Mouse (Mus musculus) stomach, postnatal 0 days (tissue): ENCODE results near the gene D030056L22Rik. TPM values are rescaled to one million over a fixed set of nuclear protein-coding genes. Genes with fewer than 3 reads are reported as not detected.
"Not testable (repeated sequence)": the region's sequence is repeated elsewhere in the genome, so short reads cannot be mapped to it uniquely, and the experiment has no call there.

ENCODE experiments used
- ATAC-seq: fragments of 200-750 bp; cut with Nextera tagmentation; 2 replicates; pipeline ENCODE4 v1.8.0; 2017; ENCODE audit not compliant: low FRiP score, low TSS enrichment
- DNase-seq: peaks from one replicate; pipeline ENCODE4 v3.0.0-alpha.2; 2016; ENCODE audit warnings: low spot score
- H3K27ac ChIP-seq: fragments of 300-500 bp; sonication (generic); replicated peaks from 2 replicates; pipeline ENCODE4 v1.5.1; 2014; ENCODE audit warnings: mild to moderate bottlenecking, control low read depth
- H3K27me3 ChIP-seq: fragments of 300-500 bp; sonication (generic); 2 replicates; pipeline ENCODE4 v1.6.1; 2014; ENCODE audit warnings: low read length; ENCODE audit not compliant: control insufficient read depth, insufficient read depth
- H3K36me3 ChIP-seq: fragments of 300-500 bp; sonication (generic); 2 replicates; pipeline ENCODE4 v1.6.1; 2014; ENCODE audit warnings: low read length, mixed read lengths; ENCODE audit not compliant: control insufficient read depth, insufficient read depth
- H3K4me1 ChIP-seq: fragments of 300-500 bp; sonication (generic); replicated peaks from 2 replicates; pipeline ENCODE4 v1.6.1; 2014; ENCODE audit warnings: antibody characterized with exemption; ENCODE audit not compliant: control insufficient read depth, insufficient read depth
- H3K4me2 ChIP-seq: fragments of 300-500 bp; sonication (generic); replicated peaks from 2 replicates; pipeline ENCODE4 v1.6.1; 2014; ENCODE audit warnings: low read depth, mild to moderate bottlenecking, control low read depth, moderate library complexity
- H3K4me3 ChIP-seq: fragments of 300-500 bp; sonication (generic); 2 replicates; pipeline ENCODE4 v1.5.1; 2014; ENCODE audit warnings: low read depth, low read length, control low read depth
- H3K9ac ChIP-seq: fragments of 300-500 bp; sonication (generic); 2 replicates; pipeline ENCODE4 v1.6.1; 2014; ENCODE audit warnings: mild to moderate bottlenecking, low read length, control low read depth, mixed read lengths
- H3K9me3 ChIP-seq: fragments of 300-500 bp; sonication (generic); 2 replicates; pipeline ENCODE4 v1.6.1; 2016; ENCODE audit warnings: low read length; ENCODE audit not compliant: control insufficient read depth
- CTCF ChIP-seq: IDR thresholded peaks from 2 replicates; pipeline ENCODE4 v1.5.1; 2016; ENCODE audit warnings: antibody characterized with exemption, low read depth, mild to moderate bottlenecking, moderate library complexity
- EP300 ChIP-seq: optimal IDR thresholded peaks from 2 replicates; pipeline ENCODE3; 2016; ENCODE audit warnings: antibody characterized with exemption
- WGBS: fragments of 180-500 bp; shearing (Covaris S2); extraction: QIAGEN DNeasy Blood & Tissue Kit; methylation state at CpG from one replicate; pipeline ENCODE4 v1.1.7; 2014; 5-methylcytosine and 5-hydroxymethylcytosine counted together
- polyA plus RNA-seq: library from polyadenylated mRNA; unstranded; fragments of >200 nt; fragmentation: Nextera tagmentation; extraction: Ambion mirVana; gene quantifications from 2 replicates; pipeline ENCODE4 v1.2.1, GENCODE M21; 2015

The D030056L22Rik gene
- polyA plus RNA-seq, 1 experiment from 2014 or later, result 12.8 TPM

GRCm38 (mm10) chr19:18713357-18713756 lies 364 bp downstream of the D030056L22Rik start:
- not testable (repeated sequence) for H3K27me3 ChIP-seq, H3K4me1 ChIP-seq, H3K9me3 ChIP-seq, H3K36me3 ChIP-seq
- peak; percentile 46 for TF ChIP-seq CTCF
- ATAC-seq, result peak; percentile 68
- peak overlapping the region; percentile 75 for H3K4me3 ChIP-seq
- 1% methylated on average over 37 of the region's 46 CpGs for WGBS
- peak; percentile 71 for DNase-seq
- peak overlapping the region; percentile 96 for H3K27ac ChIP-seq
- peak overlapping the region; percentile 88 for H3K4me2 ChIP-seq
- H3K9ac ChIP-seq, result peak overlapping the region; percentile 82

- H3K9ac ChIP-seq, result no peak overlapping the region
- H3K4me3 ChIP-seq, result no peak overlapping the region
- 0 out of 2 replicates have a peak, but pooled peaks cover 2% of the 10 kb centered on the region for H3K36me3 ChIP-seq
- TF ChIP-seq CTCF (peak; percentile 89), EP300 (no peak)
- 21% methylated on average over 1 of the region's 1 CpGs for WGBS
- no peaks in the 10 kb centered on the region; the same call in 1 of the 2 replicates for H3K4me1 ChIP-seq
- no peak overlapping the region for H3K4me2 ChIP-seq
- H3K27ac ChIP-seq, result no peak overlapping the region
- H3K27me3 ChIP-seq, result no peaks in the 10 kb centered on the region
- no peaks in the 10 kb centered on the region for H3K9me3 ChIP-seq
- ATAC-seq (no peak), DNase-seq (peak; percentile 68)
Observed at GRCm38 (mm10) chr19:18716374-18716773, 3.4 kb downstream of the D030056L22Rik start.

- H3K4me1 ChIP-seq, result no peaks in the 10 kb centered on the region
- H3K36me3 ChIP-seq, result 0 out of 2 replicates have a peak, but pooled peaks cover 2% of the 10 kb centered on the region
- ATAC-seq (no peak), DNase-seq (no peak)
- H3K9me3 ChIP-seq, result no peaks in the 10 kb centered on the region
- no peaks in the 10 kb centered on the region for H3K27me3 ChIP-seq
- no peak overlapping the region for H3K4me3 ChIP-seq
- no peak overlapping the region for H3K4me2 ChIP-seq
- no peak for TF ChIP-seq EP300
- TF ChIP-seq CTCF, result no peak
- no peak overlapping the region for H3K27ac ChIP-seq
- H3K9ac ChIP-seq, result no peak overlapping the region
- 86% methylated on average over 3 of the region's 3 CpGs for WGBS
Observed at GRCm38 (mm10) chr19:18720337-18720736, 7.3 kb downstream of the D030056L22Rik start.

- no peak overlapping the region for H3K9ac ChIP-seq
- no peak overlapping the region for H3K4me2 ChIP-seq
- H3K36me3 ChIP-seq, result no peaks in the 10 kb centered on the region
- H3K4me3 ChIP-seq, result no peak overlapping the region
- H3K4me1 ChIP-seq, result no peaks in the 10 kb centered on the region
- H3K27me3 ChIP-seq, result no peaks in the 10 kb centered on the region
- ATAC-seq, result no peak
- no peak overlapping the region for H3K27ac ChIP-seq
- WGBS, result 84% methylated on average over 2 of the region's 2 CpGs
- TF ChIP-seq EP300, result no peak
- 0 out of 2 replicates have a peak, but pooled peaks have one; percentile 7 for TF ChIP-seq CTCF
- DNase-seq, result no peak
- no peaks in the 10 kb centered on the region for H3K9me3 ChIP-seq
Observed at GRCm38 (mm10) chr19:18725186-18725585, 12.2 kb downstream of the D030056L22Rik start.

GRCm38 (mm10) chr19:18730255-18730654 lies 17.3 kb downstream of the D030056L22Rik start:
- Histone ChIP-seq H3K9ac (no peak overlapping the region), H3K27ac (no peak overlapping the region), H3K9me3 (no peaks in the 10 kb centered on the region), H3K4me1 (no peaks in the 10 kb centered on the region), H3K27me3 (no peaks in the 10 kb centered on the region), H3K4me2 (no peak overlapping the region), H3K4me3 (no peak overlapping the region), H3K36me3 (no peaks in the 10 kb centered on the region)
- TF ChIP-seq EP300 (no peak), CTCF (no peak)
- DNase-seq, result no peak
- ATAC-seq, result no peak
- 62% methylated on average over 7 of the region's 7 CpGs for WGBS

GRCm38 (mm10) chr19:18731077-18731476 lies 18.1 kb downstream of the D030056L22Rik start:
- H3K4me2 ChIP-seq, result no peak overlapping the region
- DNase-seq, result no peak
- ATAC-seq, result no peak
- no peaks in the 10 kb centered on the region for H3K4me1 ChIP-seq
- no peaks in the 10 kb centered on the region for H3K9me3 ChIP-seq
- no peaks in the 10 kb centered on the region for H3K36me3 ChIP-seq
- WGBS, result 24% methylated on average over 7 of the region's 7 CpGs
- no peak overlapping the region for H3K27ac ChIP-seq
- no peak overlapping the region for H3K9ac ChIP-seq
- TF ChIP-seq EP300, result no peak
- TF ChIP-seq CTCF, result no peak
- no peak overlapping the region for H3K4me3 ChIP-seq
- H3K27me3 ChIP-seq, result no peaks in the 10 kb centered on the region
